Mouse (Mus musculus): ENCODE measurements around the gene Mymk. TPM values are rescaled to one million over a fixed set of nuclear protein-coding genes. Genes with fewer than 3 reads are reported as not detected.

Mymk gene
- under 1 TPM; 0.51 to 0.71 TPM for total RNA-seq (2021)
- long read RNA-seq, experiment 1: 0 reads
- long read RNA-seq, experiment 2: 0 reads

- Histone ChIP-seq H3K27ac (peak within 1 kb of the TSS; percentile 71), H3K4me3 (no peak within 1 kb of the TSS)
- no peak for DNase-seq (ENCODE audit: low spot score in 2 of 2)
- no peak for TF ChIP-seq CTCF (conservative IDR thresholded peaks at IDR 0.05)
Observed at GRCm38 (mm10) chr2:27071978-27072377, at the start of gene Mymk. Gene Mymk (minus strand): TSS chr2:27072179.

- no peak for TF ChIP-seq CTCF (conservative IDR thresholded peaks at IDR 0.05)
- DNase-seq (ENCODE audit: low spot score in 2 of 2): no peak
- Histone ChIP-seq H3K4me3 (no peak overlapping the region), H3K27ac (peak overlapping the region; percentile 53; the same call in 1 of the 2 replicates)
Observed at GRCm38 (mm10) chr2:27120241-27120641, 48.3 kb upstream of the Mymk start.

GRCm38 (mm10) chr2:27119766-27120165, 47.8 kb upstream of the Mymk start:
- no peak for DNase-seq (ENCODE audit: low spot score in 2 of 2)
- Histone ChIP-seq H3K27ac (peak overlapping the region; percentile 36; the same call in 1 of the 2 replicates), H3K4me3 (no peak overlapping the region)
- TF ChIP-seq CTCF (conservative IDR thresholded peaks at IDR 0.05): no peak

- TF ChIP-seq CTCF (conservative IDR thresholded peaks at IDR 0.05): no peak
- 0 out of 2 replicates have a peak overlapping the region, but pooled peaks have one; percentile 18 for H3K27ac ChIP-seq
- H3K4me3 ChIP-seq: no peak overlapping the region
- DNase-seq (ENCODE audit: low spot score in 2 of 2): no peak
Observed at GRCm38 (mm10) chr2:27118452-27118851, 46.5 kb upstream of the Mymk start.

GRCm38 (mm10) chr2:27114169-27114568, 42.2 kb upstream of the Mymk start:
- no peak overlapping the region for H3K27ac ChIP-seq
- TF ChIP-seq CTCF (conservative IDR thresholded peaks at IDR 0.05): no peak

GRCm38 (mm10) chr2:27112585-27112984, 40.6 kb upstream of the Mymk start:
- Histone ChIP-seq H3K4me3 (no peak overlapping the region), H3K27ac (peak overlapping the region; percentile 9; the same call in 1 of the 2 replicates)
- DNase-seq (ENCODE audit: low spot score in 2 of 2): no peak
- no peak for TF ChIP-seq CTCF (conservative IDR thresholded peaks at IDR 0.05)

More at GRCm38 (mm10) chr2:27114169-27114568, 42.2 kb upstream of the Mymk start:
- H3K4me3 ChIP-seq: no peak overlapping the region
- DNase-seq (ENCODE audit: low spot score in 2 of 2): no peak

GRCm38 (mm10) chr2:27109052-27109451, 37.1 kb upstream of the Mymk start:
- H3K27ac ChIP-seq: peak overlapping the region; percentile 78
- DNase-seq (ENCODE audit: low spot score in 2 of 2): no peak

GRCm38 (mm10) chr2:27108144-27108543, 36.2 kb upstream of the Mymk start:
- TF ChIP-seq CTCF (conservative IDR thresholded peaks at IDR 0.05): no peak
- H3K4me3 ChIP-seq: no peak overlapping the region
- DNase-seq (ENCODE audit: low spot score in 2 of 2): no peak
- H3K27ac ChIP-seq: peak overlapping the region; percentile 78

More at GRCm38 (mm10) chr2:27109052-27109451, 37.1 kb upstream of the Mymk start:
- no peak for TF ChIP-seq CTCF (conservative IDR thresholded peaks at IDR 0.05)
- H3K4me3 ChIP-seq: no peak overlapping the region

- H3K27ac ChIP-seq: peak overlapping the region; percentile 78; the same call in 1 of the 2 replicates
- TF ChIP-seq CTCF (conservative IDR thresholded peaks at IDR 0.05): no peak
- no peak for DNase-seq (ENCODE audit: low spot score in 2 of 2)
- H3K4me3 ChIP-seq: no peak overlapping the region
Observed at GRCm38 (mm10) chr2:27106816-27107215, 34.8 kb upstream of the Mymk start.

GRCm38 (mm10) chr2:27103554-27103953, 31.6 kb upstream of the Mymk start:
- no peak for TF ChIP-seq CTCF (conservative IDR thresholded peaks at IDR 0.05)
- Histone ChIP-seq H3K4me3 (peak overlapping the region; percentile 25; the same call in 1 of the 2 replicates), H3K27ac (peak overlapping the region; percentile 91)
- peak in 1 of 2 experiments; percentile 26 for DNase-seq (ENCODE audit: low spot score in 2 of 2)

- H3K27ac ChIP-seq: peak overlapping the region; percentile 67; the same call in 1 of the 2 replicates
- DNase-seq (ENCODE audit: low spot score in 2 of 2): peak in 1 of 2 experiments; percentile 33
- no peak for TF ChIP-seq CTCF (conservative IDR thresholded peaks at IDR 0.05)
- no peak overlapping the region for H3K4me3 ChIP-seq
Observed at GRCm38 (mm10) chr2:27097776-27098175, 25.8 kb upstream of the Mymk start.

GRCm38 (mm10) chr2:27097241-27097656, 25.3 kb upstream of the Mymk start:
- TF ChIP-seq CTCF (conservative IDR thresholded peaks at IDR 0.05): no peak
- Histone ChIP-seq H3K4me3 (no peak overlapping the region), H3K27ac (peak overlapping the region; percentile 67; the same call in 1 of the 2 replicates)
- no peak for DNase-seq (ENCODE audit: low spot score in 2 of 2)

- H3K4me3 ChIP-seq: no peak overlapping the region
- peak overlapping the region; percentile 67; the same call in 1 of the 2 replicates for H3K27ac ChIP-seq
- no peak for TF ChIP-seq CTCF (conservative IDR thresholded peaks at IDR 0.05)
- DNase-seq (ENCODE audit: low spot score in 2 of 2): no peak
Observed at GRCm38 (mm10) chr2:27096341-27096981, 24.5 kb upstream of the Mymk start.

- DNase-seq (ENCODE audit: low spot score in 2 of 2): no peak
- TF ChIP-seq CTCF (conservative IDR thresholded peaks at IDR 0.05): no peak
- Histone ChIP-seq H3K27ac (no peak overlapping the region), H3K4me3 (no peak overlapping the region)
Observed at GRCm38 (mm10) chr2:27095178-27095577, 23.2 kb upstream of the Mymk start.

Measured in layer of hippocampus, adult 2 months (tissue).